Mouse (Mus musculus) limb, embryonic 14.5 days (tissue): ENCODE results near the gene Tnfrsf1a. TPM values are rescaled to one million over a fixed set of nuclear protein-coding genes. Genes with fewer than 3 reads are reported as not detected.

Experiments used
- ATAC-seq: fragments of 200-750 bp; cut with Nextera tagmentation; 2 replicates; pipeline ENCODE4 v1.8.0; 2017; ENCODE audit warnings: low read depth, moderate number of reproducible peaks, moderate TSS enrichment; ENCODE audit not compliant: low FRiP score
- DNase-seq: peaks from one replicate; pipeline ENCODE4 v3.0.0-alpha.2; 2015; ENCODE audit warnings: low spot score
- H3K27ac ChIP-seq: fragments of 300-500 bp; sonication (generic); replicated peaks from 2 replicates; pipeline ENCODE4 v1.5.1; 2014; ENCODE audit warnings: low read depth, mild to moderate bottlenecking, low read length, moderate library complexity, mixed read lengths
- H3K27me3 ChIP-seq: fragments of 300-500 bp; sonication (generic); 2 replicates; pipeline ENCODE4 v1.6.1; 2014; ENCODE audit warnings: low read length, mixed read lengths; ENCODE audit not compliant: control insufficient read depth, insufficient read depth
- H3K36me3 ChIP-seq: fragments of 300-500 bp; sonication (generic); 2 replicates; pipeline ENCODE4 v1.6.1; 2014; ENCODE audit warnings: mild to moderate bottlenecking, low read length, moderate library complexity, mixed read lengths; ENCODE audit not compliant: control insufficient read depth, insufficient read depth
- H3K4me1 ChIP-seq: fragments of 300-500 bp; sonication (generic); 2 replicates; pipeline ENCODE4 v1.6.1; 2014; ENCODE audit warnings: antibody characterized with exemption, low read length, mixed read lengths; ENCODE audit not compliant: control insufficient read depth, insufficient read depth
- H3K4me2 ChIP-seq: fragments of 300-500 bp; sonication (generic); replicated peaks from 2 replicates; pipeline ENCODE4 v1.6.1; 2014; ENCODE audit warnings: low read depth, mild to moderate bottlenecking, low read length, moderate library complexity; ENCODE audit not compliant: severe bottlenecking
- H3K4me3 ChIP-seq: fragments of 300-500 bp; sonication (generic); replicated peaks from 2 replicates; pipeline ENCODE4 v1.5.1; 2014; ENCODE audit warnings: low read length
- H3K9ac ChIP-seq: fragments of 300-500 bp; sonication (generic); 2 replicates; pipeline ENCODE4 v1.6.1; 2014; ENCODE audit warnings: mild to moderate bottlenecking, low read depth, low read length, moderate library complexity; ENCODE audit not compliant: severe bottlenecking
- H3K9me3 ChIP-seq: fragments of 300-500 bp; sonication (generic); 2 replicates; pipeline ENCODE4 v1.6.1; 2016; ENCODE audit warnings: low read length; ENCODE audit not compliant: control insufficient read depth
- POLR2A ChIP-seq: fragments of 200-500 bp; IDR thresholded peaks from 2 replicates; pipeline ENCODE4 v1.8.0; 2012; ENCODE audit warnings: inconsistent platforms, mild to moderate bottlenecking, moderate library complexity, borderline replicate concordance; ENCODE audit not compliant: insufficient read depth, insufficient read length; ENCODE audit errors: extremely low read depth
- WGBS: fragments of 180-500 bp; shearing (Covaris S2); extraction: QIAGEN DNeasy Blood & Tissue Kit; methylation state at CpG from one replicate; pipeline ENCODE4 v1.1.7; 2014; 5-methylcytosine and 5-hydroxymethylcytosine counted together
- polyA plus RNA-seq, 2 experiments: library from polyadenylated mRNA; depleted of rRNA in 1 of 2; stranded (reverse) in 1 of 2; unstranded in 1 of 2; fragments of >200 nt; fragmentation: Nextera tagmentation in 1 of 2; extraction: Ambion mirVana in 1 of 2; gene quantifications; 2 replicates each; pipeline versions ENCODE4 v1.2.1 to v1.2.3; 2012 to 2014

Gene Tnfrsf1a
- polyA plus RNA-seq, 2 experiments: 85.6 to 88.8 TPM

- no peak for DNase-seq
- 72% methylated on average over 11 of the region's 11 CpGs for WGBS
- H3K9ac ChIP-seq: no peak overlapping the region
- H3K4me1 ChIP-seq: no peaks in the 10 kb centered on the region
- no peak for TF ChIP-seq POLR2A
- H3K4me2 ChIP-seq: no peak overlapping the region
- no peak overlapping the region for H3K27ac ChIP-seq
- no peak for ATAC-seq
- no peaks in the 10 kb centered on the region for H3K36me3 ChIP-seq
- no peak overlapping the region for H3K4me3 ChIP-seq
- H3K27me3 ChIP-seq: no peaks in the 10 kb centered on the region
- no peaks in the 10 kb centered on the region for H3K9me3 ChIP-seq
Measured at GRCm38 (mm10) chr6:125410551-125410950, 61.4 kb downstream of the Tnfrsf1a start.

- TF ChIP-seq POLR2A: no peak
- H3K9ac ChIP-seq: no peak overlapping the region
- 58% methylated on average over 8 of the region's 8 CpGs for WGBS
- no peak overlapping the region for H3K4me3 ChIP-seq
- no peaks in the 10 kb centered on the region for H3K36me3 ChIP-seq
- ATAC-seq: no peak
- no peaks in the 10 kb centered on the region for H3K9me3 ChIP-seq
- no peaks in the 10 kb centered on the region for H3K27me3 ChIP-seq
- no peak overlapping the region for H3K4me2 ChIP-seq
- no peaks in the 10 kb centered on the region for H3K4me1 ChIP-seq
- DNase-seq: peak; percentile 29
- no peak overlapping the region for H3K27ac ChIP-seq
Measured at GRCm38 (mm10) chr6:125410995-125411547, 61.9 kb downstream of the Tnfrsf1a start.

GRCm38 (mm10) chr6:125411661-125412060, 62.5 kb downstream of the Tnfrsf1a start:
- Histone ChIP-seq H3K36me3 (no peaks in the 10 kb centered on the region), H3K4me2 (no peak overlapping the region), H3K27me3 (no peaks in the 10 kb centered on the region), H3K9me3 (no peaks in the 10 kb centered on the region), H3K9ac (no peak overlapping the region), H3K4me3 (no peak overlapping the region), H3K4me1 (no peaks in the 10 kb centered on the region), H3K27ac (no peak overlapping the region)
- TF ChIP-seq POLR2A: no peak
- 94% methylated on average over 6 of the region's 6 CpGs for whole genome bisulfite sequencing
- ATAC-seq: no peak
- DNase-seq: no peak

Other genes starting within 250 kb of the Tnfrsf1a start
- 43.7 and 48.5 TPM in 2 replicates for gene Nop2, start 217.5 kb upstream of the Tnfrsf1a start, polyA plus RNA-seq (2012; rRNA removed)
- gene Nop2, start 217.5 kb upstream of the Tnfrsf1a start, polyA plus RNA-seq (2014; fragmentation: Nextera tagmentation; extraction: Ambion mirVana): 54.2 TPM in 2 replicates
- 64.7 and 78.6 TPM in 2 replicates for gene Iffo1, start 204.1 kb upstream of the Tnfrsf1a start, polyA plus RNA-seq (2012; rRNA removed)
- 25.9 and 34.1 TPM in 2 replicates for gene Iffo1, start 204.1 kb upstream of the Tnfrsf1a start, polyA plus RNA-seq (2014; fragmentation: Nextera tagmentation; extraction: Ambion mirVana)
- gene Gapdh, start 182.9 kb upstream of the Tnfrsf1a start, polyA plus RNA-seq (2012; rRNA removed): 3,758 and 4,454 TPM in 2 replicates
- gene Gapdh, start 182.9 kb upstream of the Tnfrsf1a start, polyA plus RNA-seq (2014; fragmentation: Nextera tagmentation; extraction: Ambion mirVana): 1,656 and 1,691 TPM in 2 replicates
- gene Ncapd2, start 157.7 kb upstream of the Tnfrsf1a start, polyA plus RNA-seq (2012; rRNA removed): 250 and 270 TPM in 2 replicates
- 82.9 and 96.9 TPM in 2 replicates for gene Ncapd2, start 157.7 kb upstream of the Tnfrsf1a start, polyA plus RNA-seq (2014; fragmentation: Nextera tagmentation; extraction: Ambion mirVana)
- gene Mrpl51, start 157.6 kb upstream of the Tnfrsf1a start, polyA plus RNA-seq (2012; rRNA removed): 56.5 and 75.0 TPM in 2 replicates
- gene Mrpl51, start 157.6 kb upstream of the Tnfrsf1a start, polyA plus RNA-seq (2014; fragmentation: Nextera tagmentation; extraction: Ambion mirVana): 189 and 199 TPM in 2 replicates
- gene Vamp1, start 133.8 kb upstream of the Tnfrsf1a start, polyA plus RNA-seq (2012; rRNA removed): 14.7 and 16.2 TPM in 2 replicates
- 2.4 and 2.6 TPM in 2 replicates for gene Vamp1, start 133.8 kb upstream of the Tnfrsf1a start, polyA plus RNA-seq (2014; fragmentation: Nextera tagmentation; extraction: Ambion mirVana)
- gene Tapbpl, start 117.5 kb upstream of the Tnfrsf1a start, polyA plus RNA-seq (2012; rRNA removed): 2.7 and 2.8 TPM in 2 replicates
- 3.4 and 3.7 TPM in 2 replicates for gene Tapbpl, start 117.5 kb upstream of the Tnfrsf1a start, polyA plus RNA-seq (2014; fragmentation: Nextera tagmentation; extraction: Ambion mirVana)
- 0.22 and 0.50 TPM in 2 replicates for gene Cd27, start 112.4 kb upstream of the Tnfrsf1a start, polyA plus RNA-seq (2012; rRNA removed)
- 1.3 and 1.5 TPM in 2 replicates for gene Cd27, start 112.4 kb upstream of the Tnfrsf1a start, polyA plus RNA-seq (2014; fragmentation: Nextera tagmentation; extraction: Ambion mirVana)
- 0.45 and 0.47 TPM in 2 replicates for gene Tuba3a, start 63.3 kb upstream of the Tnfrsf1a start, polyA plus RNA-seq (2012; rRNA removed)
- 0.30 TPM in 1 of 2 replicates, not detected in the other for gene Tuba3a, start 63.3 kb upstream of the Tnfrsf1a start, polyA plus RNA-seq (2014; fragmentation: Nextera tagmentation; extraction: Ambion mirVana)
- gene Ltbr, start 35.5 kb upstream of the Tnfrsf1a start, polyA plus RNA-seq (2012; rRNA removed): 52.7 and 68.8 TPM in 2 replicates
- gene Ltbr, start 35.5 kb upstream of the Tnfrsf1a start, polyA plus RNA-seq (2014; fragmentation: Nextera tagmentation; extraction: Ambion mirVana): 45.8 and 51.1 TPM in 2 replicates
- 2.5 and 2.9 TPM in 2 replicates for gene Scnn1a, start 28.7 kb upstream of the Tnfrsf1a start, polyA plus RNA-seq (2012; rRNA removed)
- 1.8 and 1.9 TPM in 2 replicates for gene Scnn1a, start 28.7 kb upstream of the Tnfrsf1a start, polyA plus RNA-seq (2014; fragmentation: Nextera tagmentation; extraction: Ambion mirVana)
- gene Plekhg6, start 31.4 kb downstream of the Tnfrsf1a start, polyA plus RNA-seq (2012; rRNA removed): 1.2 and 1.3 TPM in 2 replicates
- 1.6 and 1.8 TPM in 2 replicates for gene Plekhg6, start 31.4 kb downstream of the Tnfrsf1a start, polyA plus RNA-seq (2014; fragmentation: Nextera tagmentation; extraction: Ambion mirVana)
- 215 and 273 TPM in 2 replicates for gene Cd9, start 145.4 kb downstream of the Tnfrsf1a start, polyA plus RNA-seq (2012; rRNA removed)
- 318 and 323 TPM in 2 replicates for gene Cd9, start 145.4 kb downstream of the Tnfrsf1a start, polyA plus RNA-seq (2014; fragmentation: Nextera tagmentation; extraction: Ambion mirVana)
- gene Vwf, start 197.4 kb downstream of the Tnfrsf1a start, polyA plus RNA-seq (2012; rRNA removed): 11.2 and 14.5 TPM in 2 replicates
- 11.1 and 12.0 TPM in 2 replicates for gene Vwf, start 197.4 kb downstream of the Tnfrsf1a start, polyA plus RNA-seq (2014; fragmentation: Nextera tagmentation; extraction: Ambion mirVana)